Mouse (Mus musculus): ENCODE measurements around the gene 5430419D17Rik.

- TF ChIP-seq CTCF (conservative IDR thresholded peaks at IDR 0.05 in 1 of 2, IDR thresholded peaks at IDR 0.05 in 1 of 2; ENCODE audit: low read depth in 2 of 2, low read length in 2 of 2), result no peak
- no peak for TF ChIP-seq SMC3 (IDR thresholded peaks at IDR 0.05; ENCODE audit: low read depth, low read length)
- TF ChIP-seq USF1 (IDR thresholded peaks at IDR 0.05; ENCODE audit: low read depth, low read length), result no peak
- TF ChIP-seq SIN3A (IDR thresholded peaks at IDR 0.05; ENCODE audit: low read length), result no peak
- no peak for TF ChIP-seq POLR2A (IDR thresholded peaks at IDR 0.05; ENCODE audit: low read depth, low read length)
- no peak for TF ChIP-seq MEF2A (IDR thresholded peaks at IDR 0.05; ENCODE audit: borderline replicate concordance, low read depth, low read length)
- no peak for TF ChIP-seq ZNF384 (IDR thresholded peaks at IDR 0.05; ENCODE audit: low read depth, low read length)
- TF ChIP-seq ZMIZ1 (IDR thresholded peaks at IDR 0.05; ENCODE audit: low read depth, low read length), result no peak
- TF ChIP-seq EP300 (IDR thresholded peaks at IDR 0.05; ENCODE audit: low read length), result no peak
Observed at GRCm38 (mm10) chr7:131257309-131257708, 83.1 kb downstream of the 5430419D17Rik start.
